Mouse (Mus musculus): ENCODE data around the gene Olfr10. TPM values are rescaled to one million over a fixed set of nuclear protein-coding genes. Genes with fewer than 3 reads are reported as not detected.

The Olfr10 gene
- polyA plus RNA-seq, 1 experiment = not detected

GRCm38 (mm10) chr11:49322442-49322841, 17.9 kb downstream of the Olfr10 start, which contains the start of gene Olfr1391:
Gene Olfr1391 (plus strand): TSS chr11:49322742.
- Histone ChIP-seq H3K27ac (ENCODE audit: insufficient read depth, low read length) (no peak within 1 kb of the TSS), H3K4me3 (ENCODE audit: extremely low read depth, insufficient read depth, insufficient read length) (no peak within 1 kb of the TSS), H3K4me1 (ENCODE audit: control insufficient read depth, insufficient read depth, insufficient read length) (no peaks in the 10 kb centered on the region), H3K27me3 (ENCODE audit: control insufficient read depth, insufficient read depth, low read length) (no peaks in the 10 kb centered on the region), H3K36me3 (ENCODE audit: control insufficient read depth, insufficient read depth, low read length) (no peaks in the 10 kb centered on the region)
- DNase-seq (ENCODE audit: low read depth in 1 of 2, low spot score in 2 of 2) = no peak
- TF ChIP-seq CTCF (IDR thresholded peaks at IDR 0.05; ENCODE audit: extremely low read depth, insufficient read depth, insufficient read length, insufficient replicate concordance) (no peak), POLR2A (IDR thresholded peaks at IDR 0.05; ENCODE audit: low read depth, low read length) (no peak)
- 75% methylated on average over 2 of the region's 2 CpGs for WGBS

DNA sequence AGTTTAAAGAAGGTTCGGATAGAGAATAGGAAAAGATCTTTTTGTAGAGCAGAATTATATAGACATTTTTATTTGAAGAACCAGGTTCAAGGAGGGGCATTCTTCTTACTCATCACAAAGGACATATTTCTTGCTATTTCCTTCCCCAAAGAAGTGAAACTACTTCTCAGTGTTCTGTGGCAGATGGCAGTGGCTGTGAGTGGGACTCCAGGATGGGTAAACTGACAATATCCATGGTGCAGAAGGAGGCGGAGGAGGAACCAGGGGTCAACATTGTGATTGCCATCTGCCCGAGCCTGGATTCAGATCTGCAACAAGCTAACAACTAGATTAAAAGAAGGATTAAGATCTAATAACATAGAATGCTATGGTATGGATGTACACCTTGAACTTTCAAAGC, 22.2 kb downstream of the Olfr10 start:
- Histone ChIP-seq H3K4me1 (ENCODE audit: control insufficient read depth, insufficient read depth, insufficient read length) (no peaks in the 10 kb centered on the region), H3K27me3 (ENCODE audit: control insufficient read depth, insufficient read depth, low read length) (no peaks in the 10 kb centered on the region), H3K27ac (ENCODE audit: insufficient read depth, low read length) (no peak overlapping the region), H3K4me3 (ENCODE audit: extremely low read depth, insufficient read depth, insufficient read length) (no peak overlapping the region), H3K36me3 (ENCODE audit: control insufficient read depth, insufficient read depth, low read length) (no peaks in the 10 kb centered on the region)
- DNase-seq (ENCODE audit: low read depth in 1 of 2, low spot score in 2 of 2) = no peak
- WGBS = 83% methylated on average over 3 of the region's 3 CpGs
- no peak for TF ChIP-seq POLR2A (IDR thresholded peaks at IDR 0.05; ENCODE audit: low read depth, low read length)
- TF ChIP-seq CTCF (IDR thresholded peaks at IDR 0.05; ENCODE audit: extremely low read depth, insufficient read depth, insufficient read length, insufficient replicate concordance) = no peak

DNA sequence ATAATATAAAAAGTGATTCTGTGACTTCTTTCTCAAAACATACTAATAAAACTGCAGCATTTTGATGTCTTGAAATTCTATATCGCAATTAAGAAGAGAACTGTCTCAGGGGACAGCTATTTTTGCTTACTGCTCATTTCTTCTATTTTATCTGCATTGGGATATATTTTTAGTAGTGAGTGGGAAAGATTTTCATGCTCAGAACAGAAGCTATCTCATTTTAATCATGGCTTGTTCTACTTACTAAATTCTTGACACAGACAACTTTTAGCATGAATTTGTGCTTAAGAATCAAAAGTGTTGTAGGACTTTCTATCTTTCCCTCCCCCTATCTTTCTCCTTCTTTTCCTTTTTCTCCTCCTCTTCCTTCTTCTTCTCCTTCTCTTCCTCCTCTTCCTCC, 25.1 kb downstream of the Olfr10 start:
- no peaks in the 10 kb centered on the region for H3K36me3 ChIP-seq (ENCODE audit: control insufficient read depth, insufficient read depth, low read length)
- no peaks in the 10 kb centered on the region for H3K27me3 ChIP-seq (ENCODE audit: control insufficient read depth, insufficient read depth, low read length)
- H3K4me1 ChIP-seq (ENCODE audit: control insufficient read depth, insufficient read depth, insufficient read length) = no peaks in the 10 kb centered on the region
- no peak for DNase-seq (ENCODE audit: low read depth in 1 of 2, low spot score in 2 of 2)
- no peak for TF ChIP-seq POLR2A (IDR thresholded peaks at IDR 0.05; ENCODE audit: low read depth, low read length)
- no peak for TF ChIP-seq CTCF (IDR thresholded peaks at IDR 0.05; ENCODE audit: extremely low read depth, insufficient read depth, insufficient read length, insufficient replicate concordance)
- no peak overlapping the region for H3K4me3 ChIP-seq (ENCODE audit: extremely low read depth, insufficient read depth, insufficient read length)
- 75% methylated on average over 1 of the region's 1 CpGs for WGBS
- no peak overlapping the region for H3K27ac ChIP-seq (ENCODE audit: insufficient read depth, low read length)

DNA sequence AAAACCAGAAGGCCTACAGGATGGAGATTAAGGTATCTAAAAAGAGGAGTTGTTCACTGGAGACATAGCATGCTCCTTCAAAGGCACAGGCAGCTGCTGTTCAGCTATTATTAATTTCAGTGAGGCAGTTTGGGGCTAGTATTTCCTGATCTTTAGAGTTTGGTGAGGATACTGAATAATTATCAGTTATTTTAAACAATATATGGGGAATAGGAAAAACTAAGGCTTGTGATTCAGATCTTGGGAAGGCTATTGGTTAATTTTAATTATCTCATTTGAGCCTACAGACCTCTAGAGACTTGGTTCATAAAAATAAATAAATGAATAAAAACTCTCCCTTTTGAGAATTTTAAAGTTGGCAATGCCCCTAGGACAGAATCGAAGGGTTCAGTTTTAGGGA, 30.3 kb downstream of the Olfr10 start, which contains the start of gene Olfr1390:
Gene Olfr1390 (plus strand): TSS at position 301 of the 400 bp plus-strand sequence.
- DNase-seq (ENCODE audit: low read depth in 1 of 2, low spot score in 2 of 2) = no peak
- Histone ChIP-seq H3K36me3 (ENCODE audit: control insufficient read depth, insufficient read depth, low read length) (no peaks in the 10 kb centered on the region), H3K27me3 (ENCODE audit: control insufficient read depth, insufficient read depth, low read length) (no peaks in the 10 kb centered on the region), H3K4me3 (ENCODE audit: extremely low read depth, insufficient read depth, insufficient read length) (no peak within 1 kb of the TSS), H3K27ac (ENCODE audit: insufficient read depth, low read length) (no peak within 1 kb of the TSS), H3K4me1 (ENCODE audit: control insufficient read depth, insufficient read depth, insufficient read length) (no peaks in the 10 kb centered on the region)
- 85% methylated on average over 1 of the region's 1 CpGs for WGBS
- no peak for TF ChIP-seq POLR2A (IDR thresholded peaks at IDR 0.05; ENCODE audit: low read depth, low read length)
- no peak for TF ChIP-seq CTCF (IDR thresholded peaks at IDR 0.05; ENCODE audit: extremely low read depth, insufficient read depth, insufficient read length, insufficient replicate concordance)

DNA sequence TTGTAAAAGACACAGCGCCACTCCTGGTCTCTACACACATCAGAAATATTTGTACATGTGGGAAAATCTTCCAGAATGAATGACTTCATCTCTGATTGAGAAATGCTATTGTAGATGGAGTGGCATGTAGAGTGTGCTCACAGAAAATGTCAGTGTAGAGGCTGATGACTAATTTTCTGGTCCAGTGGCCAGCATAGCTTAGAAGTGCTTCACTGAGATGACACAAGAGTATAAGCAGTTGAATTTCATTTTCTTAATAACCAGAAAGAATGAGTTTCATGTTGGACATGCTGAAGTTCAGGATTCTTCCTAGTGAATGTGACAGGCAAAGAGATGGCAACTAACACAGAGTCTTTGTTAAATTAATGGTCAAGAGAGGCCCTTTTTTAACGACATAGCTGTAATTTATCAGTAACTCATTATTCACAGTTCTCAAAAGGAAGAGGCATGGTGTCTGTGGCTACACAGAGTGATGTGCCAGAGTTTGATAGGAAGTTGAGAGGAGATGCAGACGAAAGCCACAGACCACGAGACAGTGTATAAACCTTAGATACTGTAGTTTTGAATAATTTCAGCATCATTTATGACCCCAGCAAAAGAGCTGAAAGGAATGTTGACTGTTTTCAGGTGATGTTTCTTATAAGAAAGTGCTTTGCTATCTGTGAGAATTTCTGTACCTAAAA, 32.8 kb downstream of the Olfr10 start:
- Histone ChIP-seq H3K4me3 (ENCODE audit: extremely low read depth, insufficient read depth, insufficient read length) (no peak overlapping the region), H3K27ac (ENCODE audit: insufficient read depth, low read length) (no peak overlapping the region), H3K4me1 (ENCODE audit: control insufficient read depth, insufficient read depth, insufficient read length) (no peaks in the 10 kb centered on the region), H3K36me3 (ENCODE audit: control insufficient read depth, insufficient read depth, low read length) (no peaks in the 10 kb centered on the region), H3K27me3 (ENCODE audit: control insufficient read depth, insufficient read depth, low read length) (no peaks in the 10 kb centered on the region)
- no peak for DNase-seq (ENCODE audit: low read depth in 1 of 2, low spot score in 2 of 2)
- 22% methylated on average over 4 of the region's 4 CpGs for WGBS
- no peak for TF ChIP-seq CTCF (IDR thresholded peaks at IDR 0.05; ENCODE audit: extremely low read depth, insufficient read depth, insufficient read length, insufficient replicate concordance)
- no peak for TF ChIP-seq POLR2A (IDR thresholded peaks at IDR 0.05; ENCODE audit: low read depth, low read length)

Other genes with a start within 250 kb of the Olfr10 start
- 7.1 and 19.6 TPM in 2 replicates for gene Tgtp2, start 240.5 kb upstream of the Olfr10 start, polyA plus RNA-seq (2012; rRNA removed)
- 16.8 and 16.9 TPM in 2 replicates for gene Ifi47, start 228.2 kb upstream of the Olfr10 start, polyA plus RNA-seq (2012; rRNA removed)
- 0.05 and 0.41 TPM in 2 replicates for gene Olfr1396, start 189.9 kb upstream of the Olfr10 start, polyA plus RNA-seq (2012; rRNA removed)
- gene Olfr1395, start 162.5 kb upstream of the Olfr10 start, polyA plus RNA-seq (2012; rRNA removed) = not detected in 2 replicates
- not detected in 2 replicates for gene Olfr1394, start 150.4 kb upstream of the Olfr10 start, polyA plus RNA-seq (2012; rRNA removed)
- 3.9 and 6.9 TPM in 2 replicates for gene Btnl9, start 117.6 kb upstream of the Olfr10 start, polyA plus RNA-seq (2012; rRNA removed)
- 1.4 and 2.4 TPM in 2 replicates for gene Zfp62, start 101.4 kb upstream of the Olfr10 start, polyA plus RNA-seq (2012; rRNA removed)
- gene Mgat1, start 60.5 kb upstream of the Olfr10 start, polyA plus RNA-seq (2012; rRNA removed) = 222 and 255 TPM in 2 replicates
- 0.06 TPM in 2 replicates for gene Olfr1393, start 26.4 kb upstream of the Olfr10 start, polyA plus RNA-seq (2012; rRNA removed)
- gene Olfr1392, start 19.5 kb upstream of the Olfr10 start, polyA plus RNA-seq (2012; rRNA removed) = not detected in 2 replicates
- not detected in 2 replicates for gene Olfr1391, start 18.0 kb downstream of the Olfr10 start, polyA plus RNA-seq (2012; rRNA removed)
- gene Olfr1390, start 30.4 kb downstream of the Olfr10 start, polyA plus RNA-seq (2012; rRNA removed) = not detected in 2 replicates
- not detected in 2 replicates for gene Olfr1389, start 118.3 kb downstream of the Olfr10 start, polyA plus RNA-seq (2012; rRNA removed)
- 0.08 TPM in 1 of 2 replicates, not detected in the other for gene Olfr1388, start 131.9 kb downstream of the Olfr10 start, polyA plus RNA-seq (2012; rRNA removed)
- not detected in 2 replicates for gene Olfr1387, start 150.6 kb downstream of the Olfr10 start, polyA plus RNA-seq (2012; rRNA removed)
- not detected in 2 replicates for gene Olfr1386, start 160.3 kb downstream of the Olfr10 start, polyA plus RNA-seq (2012; rRNA removed)
- not detected in 2 replicates for gene Olfr1385, start 184.3 kb downstream of the Olfr10 start, polyA plus RNA-seq (2012; rRNA removed)
- gene Olfr1384, start 202.0 kb downstream of the Olfr10 start, polyA plus RNA-seq (2012; rRNA removed) = not detected in 2 replicates
- gene Olfr1383, start 214.9 kb downstream of the Olfr10 start, polyA plus RNA-seq (2012; rRNA removed) = not detected in 2 replicates
- gene Olfr1382, start 223.5 kb downstream of the Olfr10 start, polyA plus RNA-seq (2012; rRNA removed) = not detected in 2 replicates
- not detected in 2 replicates for gene Olfr1381, start 238.7 kb downstream of the Olfr10 start, polyA plus RNA-seq (2012; rRNA removed)

Data from spleen, adult 2 months (tissue).